Mouse (Mus musculus) gastrocnemius, postnatal 14 days (tissue): ENCODE data around the gene Bcar3. TPM values are rescaled to one million over a fixed set of nuclear protein-coding genes. Genes with fewer than 3 reads are reported as not detected.
"Not testable (repeated sequence)": the region's sequence is repeated elsewhere in the genome, so short reads cannot be mapped to it uniquely, and the experiment has no call there.

ENCODE experiments used
- DNase-seq: peaks from one replicate; pipeline ENCODE4 v3.0.0; 2021; ENCODE audit warnings: mixed read lengths
- intact Hi-C: fragments of 180-260 bp; cut with DNase I; formaldehyde crosslinking; loops from one replicate; pipeline ENCODE4 v1.15.1; 2025; ENCODE audit warnings: low total_unique reads
- total RNA-seq, 2 experiments: library from RNA; stranded (reverse); gene quantifications; 2 replicates each; pipeline ENCODE4 v1.2.3; 2021

The Bcar3 gene
- total RNA-seq, 2 experiments from 2014 or later = 8.3 to 9.5 TPM

- intact Hi-C loops = no loop called here
- DNase-seq = no peak
Observed at GRCm38 (mm10) chr3:122371646-122372341, 77.9 kb downstream of the Bcar3 start.

GRCm38 (mm10) chr3:122372617-122373016 is 78.7 kb downstream of the Bcar3 start:
- intact Hi-C loops = no loop called here
- no peak for DNase-seq

- intact Hi-C loops = no loop called here
- DNase-seq = no peak
Observed at GRCm38 (mm10) chr3:122376011-122376410, 82.1 kb downstream of the Bcar3 start.

- no peak for DNase-seq
- intact Hi-C loops = no loop called here
Observed at GRCm38 (mm10) chr3:122376412-122376831, 82.5 kb downstream of the Bcar3 start.

GRCm38 (mm10) chr3:122376841-122377464 is 83.0 kb downstream of the Bcar3 start:
- intact Hi-C loops = no loop called here
- no peak for DNase-seq

- no peak for DNase-seq
- intact Hi-C loops = no loop called here
Observed at GRCm38 (mm10) chr3:122378634-122379033, 84.7 kb downstream of the Bcar3 start.

- no peak for DNase-seq
- intact Hi-C loops = no loop called here
Observed at GRCm38 (mm10) chr3:122380776-122381175, 86.8 kb downstream of the Bcar3 start.

- intact Hi-C loops = no loop called here
- peak; percentile 35 for DNase-seq
Observed at GRCm38 (mm10) chr3:122381591-122381990, 87.7 kb downstream of the Bcar3 start.

GRCm38 (mm10) chr3:122386444-122386843 is 92.5 kb downstream of the Bcar3 start:
- intact Hi-C loops = no loop called here

GRCm38 (mm10) chr3:122387771-122388170 is 93.8 kb downstream of the Bcar3 start:
- DNase-seq = no peak
- intact Hi-C loops = no loop called here

More at GRCm38 (mm10) chr3:122386444-122386843, 92.5 kb downstream of the Bcar3 start:
- DNase-seq = no peak

- intact Hi-C loops = no loop called here
- DNase-seq = no peak
Observed at GRCm38 (mm10) chr3:122389972-122390371, 96.0 kb downstream of the Bcar3 start.

GRCm38 (mm10) chr3:122391098-122391497 is 97.2 kb downstream of the Bcar3 start:
- intact Hi-C loops = no loop called here
- DNase-seq = no peak

GRCm38 (mm10) chr3:122391816-122392215 is 97.9 kb downstream of the Bcar3 start:
- intact Hi-C loops = no loop called here
- DNase-seq = no peak

- intact Hi-C loops, DNase-seq: not testable (repeated sequence)
Observed at GRCm38 (mm10) chr3:122393411-122393810, 99.5 kb downstream of the Bcar3 start.

- intact Hi-C loops = no loop called here
- DNase-seq = peak; percentile 33
Observed at GRCm38 (mm10) chr3:122393836-122394374, 100.0 kb downstream of the Bcar3 start.

GRCm38 (mm10) chr3:122396957-122397356 is 103.0 kb downstream of the Bcar3 start:
- no peak for DNase-seq
- intact Hi-C loops = no loop called here

GRCm38 (mm10) chr3:122397401-122397800 is 103.5 kb downstream of the Bcar3 start:
- intact Hi-C loops = no loop called here

GRCm38 (mm10) chr3:122401011-122401410 is 107.1 kb downstream of the Bcar3 start:
- DNase-seq = no peak
- intact Hi-C loops = no loop called here

More at GRCm38 (mm10) chr3:122397401-122397800, 103.5 kb downstream of the Bcar3 start:
- no peak for DNase-seq

GRCm38 (mm10) chr3:122402143-122402542 is 108.2 kb downstream of the Bcar3 start:
- no peak for DNase-seq
- intact Hi-C loops = no loop called here

- intact Hi-C loops = no loop called here
- DNase-seq = no peak
Observed at GRCm38 (mm10) chr3:122403860-122404557, 110.1 kb downstream of the Bcar3 start.
